Mouse (Mus musculus) kidney, embryonic 15.5 days (tissue): ENCODE measurements around the gene Lpar2. TPM values are rescaled to one million over a fixed set of nuclear protein-coding genes. Genes with fewer than 3 reads are reported as not detected.

ENCODE experiments used
- ATAC-seq: fragments of 200-750 bp; cut with Nextera tagmentation; replicated peaks from 2 replicates; pipeline ENCODE4 v1.8.0; 2017; ENCODE audit warnings: moderate TSS enrichment; ENCODE audit not compliant: low FRiP score
- H3K27ac ChIP-seq: fragments of 300-500 bp; sonication (generic); 2 replicates; pipeline ENCODE4 v1.5.1; 2015; ENCODE audit warnings: mild to moderate bottlenecking, inconsistent platforms
- H3K27me3 ChIP-seq: fragments of 300-500 bp; sonication (generic); 2 replicates; pipeline ENCODE4 v1.6.1; 2015; ENCODE audit warnings: inconsistent platforms
- H3K36me3 ChIP-seq: fragments of 300-500 bp; sonication (generic); 2 replicates; pipeline ENCODE4 v1.6.1; 2015; ENCODE audit warnings: inconsistent platforms
- H3K4me1 ChIP-seq: fragments of 300-500 bp; sonication (generic); 2 replicates; pipeline ENCODE4 v1.6.1; 2015; ENCODE audit warnings: inconsistent platforms
- H3K4me2 ChIP-seq: fragments of 300-500 bp; sonication (generic); 2 replicates; pipeline ENCODE4 v1.6.1; 2015; ENCODE audit warnings: moderate library complexity, mild to moderate bottlenecking, inconsistent platforms
- H3K4me3 ChIP-seq: fragments of 300-500 bp; sonication (generic); replicated peaks from 2 replicates; pipeline ENCODE4 v1.5.1; 2015; ENCODE audit warnings: mild to moderate bottlenecking, inconsistent platforms
- H3K9ac ChIP-seq: fragments of 300-500 bp; sonication (generic); 2 replicates; pipeline ENCODE4 v1.6.1; 2015; ENCODE audit warnings: mild to moderate bottlenecking, inconsistent platforms
- H3K9me3 ChIP-seq: fragments of 300-500 bp; sonication (generic); replicated peaks from 2 replicates; pipeline ENCODE4 v1.6.1; 2016; ENCODE audit warnings: inconsistent platforms
- whole genome bisulfite sequencing: fragments of 180-500 bp; shearing (Covaris S2); methylation state at CpG from one replicate; pipeline ENCODE4 v1.1.7; 2015; ENCODE audit warnings: mixed read lengths; 5-methylcytosine and 5-hydroxymethylcytosine counted together
- polyA plus RNA-seq: library from polyadenylated mRNA; unstranded; fragments of >200 nt; fragmentation: Nextera tagmentation; extraction: Ambion mirVana; gene quantifications from 2 replicates; pipeline ENCODE4 v1.2.1, GENCODE M21; 2015

Gene Lpar2
- polyA plus RNA-seq, 1 experiment from 2014 or later, result 0.62 TPM

DNA sequence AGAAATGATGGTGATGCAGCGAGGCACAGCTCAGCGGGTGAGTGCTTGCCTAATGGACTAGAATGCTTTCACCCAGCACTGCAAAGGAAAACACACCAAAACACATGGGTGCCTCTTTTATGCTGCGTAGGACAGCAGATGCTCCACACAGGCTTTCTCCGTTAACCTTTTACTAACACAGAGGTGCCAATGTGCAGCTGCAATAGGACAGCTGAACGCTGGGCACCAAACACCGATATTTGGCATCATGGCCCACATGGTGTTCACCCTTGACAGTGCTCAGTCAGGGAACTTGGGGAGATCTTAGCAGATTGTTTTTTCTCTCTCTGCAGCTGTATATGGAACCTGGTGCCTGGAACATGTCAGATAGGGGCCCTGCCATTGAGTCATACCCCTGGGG is 27.3 kb upstream of the Lpar2 start:
- WGBS, result 96% methylated on average over 6 of the region's 6 CpGs
- Histone ChIP-seq H3K36me3 (peaks cover 68% of the 10 kb centered on the region), H3K27me3 (no peaks in the 10 kb centered on the region), H3K9ac (no peak overlapping the region), H3K4me1 (peaks cover 24% of the 10 kb centered on the region), H3K27ac (no peak overlapping the region), H3K9me3 (no peaks in the 10 kb centered on the region), H3K4me3 (no peak overlapping the region), H3K4me2 (no peak overlapping the region)
- ATAC-seq, result no peak

DNA sequence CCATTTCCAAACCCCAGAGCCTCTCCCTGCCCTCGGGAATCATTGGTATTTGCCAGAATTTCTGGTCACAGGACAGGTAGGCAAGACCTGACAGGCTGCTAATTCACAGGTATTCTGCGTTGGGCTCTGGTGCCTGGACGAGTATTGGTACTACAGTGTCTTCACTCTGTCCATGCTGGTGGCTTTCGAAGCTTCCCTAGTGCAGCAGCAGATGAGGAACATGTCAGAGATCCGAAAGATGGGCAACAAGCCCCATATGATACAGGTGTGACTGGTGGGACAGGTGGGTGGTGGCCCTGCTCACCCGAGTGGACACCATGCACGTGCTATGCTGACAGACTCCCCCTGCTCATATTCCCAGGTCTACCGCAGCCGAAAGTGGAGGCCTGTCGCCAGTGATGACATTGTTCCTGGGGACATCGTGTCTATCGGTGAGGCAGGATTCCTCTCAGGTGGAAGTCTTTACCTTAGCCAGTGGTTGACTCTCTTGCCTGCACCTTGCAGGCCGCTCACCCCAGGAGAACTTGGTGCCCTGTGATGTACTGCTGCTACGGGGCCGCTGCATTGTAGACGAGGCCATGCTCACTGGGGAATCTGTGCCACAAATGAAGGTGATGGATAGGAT is 25.4 kb upstream of the Lpar2 start:
- Histone ChIP-seq H3K27me3 (no peaks in the 10 kb centered on the region), H3K9ac (no peak overlapping the region), H3K9me3 (no peaks in the 10 kb centered on the region), H3K4me1 (peaks cover 18% of the 10 kb centered on the region), H3K36me3 (peaks cover 87% of the 10 kb centered on the region), H3K27ac (no peak overlapping the region), H3K4me2 (no peak overlapping the region), H3K4me3 (no peak overlapping the region)
- WGBS, result 95% methylated on average over 16 of the region's 16 CpGs
- ATAC-seq, result no peak

DNA sequence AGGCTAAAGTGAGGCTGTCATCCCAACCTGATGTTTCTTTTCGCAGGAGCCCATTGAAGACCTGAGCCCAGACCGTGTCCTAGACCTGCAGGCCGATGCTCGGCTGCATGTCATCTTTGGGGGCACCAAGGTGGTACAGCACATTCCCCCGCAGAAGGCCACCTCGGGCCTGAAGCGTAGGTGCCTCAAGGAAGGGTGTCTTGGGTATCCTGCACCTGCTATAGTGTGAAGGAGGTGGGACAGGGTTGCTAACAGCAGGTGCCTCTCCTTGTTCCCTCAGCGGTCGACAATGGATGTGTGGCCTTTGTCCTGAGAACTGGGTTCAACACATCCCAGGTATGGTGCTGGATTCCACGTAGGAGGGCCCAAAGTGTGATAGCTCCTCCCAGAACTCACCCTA is 24.6 kb upstream of the Lpar2 start:
- no peak overlapping the region for H3K9ac ChIP-seq
- no peak for ATAC-seq
- peaks cover 10% of the 10 kb centered on the region for H3K4me1 ChIP-seq
- no peak overlapping the region for H3K4me3 ChIP-seq
- H3K9me3 ChIP-seq, result no peaks in the 10 kb centered on the region
- no peak overlapping the region for H3K4me2 ChIP-seq
- peaks cover 96% of the 10 kb centered on the region for H3K36me3 ChIP-seq
- 93% methylated on average over 10 of the region's 10 CpGs for WGBS
- H3K27me3 ChIP-seq, result no peaks in the 10 kb centered on the region
- no peak overlapping the region for H3K27ac ChIP-seq

DNA sequence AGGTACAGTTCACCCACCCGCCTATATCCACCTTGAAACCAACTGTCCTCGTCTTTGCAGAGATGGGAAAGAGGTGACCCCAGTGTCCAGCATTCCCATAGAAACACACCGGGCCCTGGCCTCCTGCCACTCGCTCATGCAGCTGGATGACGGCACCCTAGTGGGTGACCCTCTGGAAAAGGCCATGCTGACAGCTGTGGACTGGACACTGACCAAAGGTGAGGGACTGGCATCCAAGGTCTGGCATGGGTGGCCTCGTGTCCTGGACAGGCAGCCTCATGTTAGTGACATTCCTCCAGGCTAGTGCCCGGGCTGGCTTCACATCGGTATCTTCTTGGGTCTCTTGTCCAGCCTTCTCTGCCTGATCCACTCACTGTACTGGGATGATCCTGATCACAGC is 23.0 kb upstream of the Lpar2 start:
- ATAC-seq, result no peak
- Histone ChIP-seq H3K27me3 (no peaks in the 10 kb centered on the region), H3K9me3 (no peaks in the 10 kb centered on the region), H3K4me3 (no peak overlapping the region), H3K9ac (no peak overlapping the region), H3K36me3 (peaks cover 100% of the 10 kb centered on the region), H3K4me1 (no peaks in the 10 kb centered on the region), H3K4me2 (no peak overlapping the region), H3K27ac (no peak overlapping the region)
- WGBS, result 96% methylated on average over 8 of the region's 8 CpGs

DNA sequence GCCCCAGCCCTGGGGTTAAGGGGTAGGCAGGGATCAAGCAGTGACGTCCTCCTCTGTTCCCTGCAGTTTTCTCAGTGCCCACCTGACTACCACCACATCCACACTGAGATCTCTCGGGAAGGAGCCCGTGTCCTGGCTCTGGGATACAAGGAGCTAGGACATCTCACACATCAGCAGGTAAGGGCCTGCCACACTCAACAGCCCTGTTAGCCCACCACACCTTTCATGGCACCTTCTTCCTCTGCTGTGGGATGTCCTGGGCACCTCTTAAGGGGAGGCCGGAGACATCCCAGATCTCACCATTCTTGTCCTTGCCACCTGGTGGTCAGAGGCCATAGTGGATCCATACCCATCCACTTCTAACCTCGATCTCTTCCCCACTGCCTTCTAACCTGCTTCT is 22.3 kb upstream of the Lpar2 start:
- 92% methylated on average over 5 of the region's 5 CpGs for WGBS
- ATAC-seq, result no peak
- Histone ChIP-seq H3K36me3 (peaks cover 99% of the 10 kb centered on the region), H3K4me2 (no peak overlapping the region), H3K27ac (no peak overlapping the region), H3K9ac (no peak overlapping the region), H3K9me3 (no peaks in the 10 kb centered on the region), H3K4me1 (no peaks in the 10 kb centered on the region), H3K4me3 (no peak overlapping the region), H3K27me3 (no peaks in the 10 kb centered on the region)

DNA sequence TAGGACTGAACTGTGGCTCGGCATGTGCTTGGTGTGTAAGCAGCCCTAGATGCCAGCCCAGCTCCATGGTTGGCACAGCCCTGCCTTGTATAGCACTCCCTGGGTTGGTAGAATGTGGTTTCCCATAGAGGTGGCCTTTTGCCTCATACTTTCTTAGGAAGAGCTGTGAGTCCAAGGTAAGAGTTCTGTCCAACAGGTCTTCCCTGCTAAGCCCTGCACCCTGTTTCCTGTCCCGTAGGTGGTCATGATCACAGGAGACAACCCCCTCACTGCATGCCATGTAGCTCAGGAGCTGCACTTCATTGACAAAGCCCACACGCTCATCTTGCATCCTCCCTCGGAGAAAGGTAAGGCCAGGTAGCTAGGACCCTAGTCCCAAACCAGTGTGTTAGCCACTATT is 20.4 kb upstream of the Lpar2 start:
- no peak overlapping the region for H3K4me3 ChIP-seq
- no peak overlapping the region for H3K9ac ChIP-seq
- H3K27ac ChIP-seq, result no peak overlapping the region
- H3K4me1 ChIP-seq, result no peaks in the 10 kb centered on the region
- H3K27me3 ChIP-seq, result no peaks in the 10 kb centered on the region
- H3K4me2 ChIP-seq, result no peak overlapping the region
- peaks cover 99% of the 10 kb centered on the region for H3K36me3 ChIP-seq
- 94% methylated on average over 4 of the region's 4 CpGs for WGBS
- H3K9me3 ChIP-seq, result no peaks in the 10 kb centered on the region
- no peak for ATAC-seq

DNA sequence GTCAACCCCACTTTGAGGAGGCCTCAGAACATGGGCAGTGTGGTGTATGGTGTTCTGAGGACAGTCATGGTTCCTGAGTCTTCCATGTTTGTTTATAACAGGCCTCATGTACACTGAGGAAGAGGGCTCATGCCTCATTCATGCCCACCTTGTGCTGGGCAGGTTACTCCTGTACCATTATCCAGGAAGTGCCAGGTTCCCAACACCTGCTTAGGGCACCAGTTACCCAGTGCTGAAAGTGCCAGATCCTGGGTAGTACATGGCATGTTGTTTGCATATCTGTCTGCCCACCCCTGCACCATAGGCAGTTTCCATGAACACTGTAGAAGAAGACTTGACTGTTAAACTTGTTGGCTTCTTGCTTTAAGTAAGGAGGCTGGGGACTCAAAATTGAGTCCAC is 20.0 kb upstream of the Lpar2 start:
- Histone ChIP-seq H3K27ac (no peak overlapping the region), H3K36me3 (peaks cover 99% of the 10 kb centered on the region), H3K27me3 (no peaks in the 10 kb centered on the region), H3K4me2 (no peak overlapping the region), H3K9ac (no peak overlapping the region), H3K9me3 (no peaks in the 10 kb centered on the region), H3K4me3 (no peak overlapping the region), H3K4me1 (no peaks in the 10 kb centered on the region)
- ATAC-seq, result no peak

DNA sequence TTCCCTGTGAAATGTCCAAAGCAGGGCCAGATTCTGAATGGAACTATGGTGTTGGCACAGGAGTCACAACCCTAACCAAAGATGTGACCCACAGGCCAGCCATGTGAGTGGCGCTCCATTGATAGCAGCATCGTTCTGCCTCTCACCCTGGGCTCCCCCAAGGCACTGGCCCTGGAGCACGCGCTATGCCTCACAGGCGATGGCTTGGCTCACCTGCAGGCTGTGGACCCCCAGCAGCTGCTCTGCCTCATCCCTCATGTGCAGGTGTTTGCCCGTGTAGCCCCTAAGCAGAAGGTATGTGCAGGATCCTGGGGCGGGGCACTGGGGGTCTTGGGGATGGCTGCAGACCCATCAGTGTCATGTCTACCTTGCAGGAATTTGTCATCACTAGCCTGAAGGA is 18.9 kb upstream of the Lpar2 start:
- Histone ChIP-seq H3K27ac (no peak overlapping the region), H3K9me3 (no peaks in the 10 kb centered on the region), H3K27me3 (no peaks in the 10 kb centered on the region), H3K36me3 (peaks cover 99% of the 10 kb centered on the region), H3K9ac (no peak overlapping the region), H3K4me1 (peaks cover 3% of the 10 kb centered on the region; the same call in 1 of the 2 replicates), H3K4me2 (no peak overlapping the region), H3K4me3 (no peak overlapping the region)
- 93% methylated on average over 7 of the region's 7 CpGs for WGBS
- no peak for ATAC-seq

DNA sequence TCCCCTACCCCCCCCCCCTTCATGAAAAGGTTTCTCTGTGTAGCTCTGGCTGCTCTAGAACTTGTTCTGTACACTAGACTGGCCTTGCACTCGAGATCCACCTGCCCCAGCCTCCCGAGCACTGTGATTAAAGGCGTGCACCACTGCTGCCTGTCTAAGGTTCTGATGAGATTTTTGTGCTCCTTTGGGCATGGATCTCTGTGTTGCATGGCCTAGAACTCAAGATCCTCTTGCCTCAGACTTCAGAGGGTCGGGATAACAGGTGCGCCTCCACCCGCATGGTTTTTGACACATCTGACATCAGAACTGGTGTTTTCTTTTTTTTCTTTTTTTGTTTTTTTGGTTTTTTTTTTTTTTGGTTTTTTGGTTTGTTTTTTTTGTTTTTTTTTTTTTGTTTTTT is 17.7 kb upstream of the Lpar2 start:
- Histone ChIP-seq H3K4me1 (peaks cover 13% of the 10 kb centered on the region), H3K9me3 (no peaks in the 10 kb centered on the region), H3K27me3 (no peaks in the 10 kb centered on the region), H3K27ac (no peak overlapping the region), H3K9ac (no peak overlapping the region), H3K4me2 (no peak overlapping the region), H3K4me3 (no peak overlapping the region), H3K36me3 (peaks cover 87% of the 10 kb centered on the region)
- WGBS, result 88% methylated on average over 6 of the region's 6 CpGs
- ATAC-seq, result no peak

DNA sequence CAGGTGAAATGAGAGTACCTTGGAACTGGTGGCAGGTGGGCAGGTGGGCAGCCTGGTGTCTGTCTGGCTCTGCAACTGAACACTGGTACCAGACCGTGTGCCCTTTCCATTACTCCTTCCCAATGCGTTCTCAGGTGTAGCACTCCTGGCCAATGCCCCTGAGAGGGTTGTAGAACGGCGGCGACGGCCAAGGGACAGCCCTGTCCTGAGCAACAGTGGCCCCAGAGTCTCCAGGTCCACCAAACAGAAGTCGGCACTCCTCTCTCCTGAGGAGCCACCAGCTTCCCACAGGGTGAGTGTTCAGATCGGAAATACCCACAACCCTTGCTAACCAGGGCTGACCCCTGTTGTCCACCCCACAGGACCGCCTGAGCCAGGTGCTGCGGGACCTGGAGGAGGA is 17.1 kb upstream of the Lpar2 start:
- H3K9me3 ChIP-seq, result no peaks in the 10 kb centered on the region
- no peak overlapping the region for H3K9ac ChIP-seq
- H3K27ac ChIP-seq, result no peak overlapping the region
- no peak overlapping the region for H3K4me2 ChIP-seq
- peaks cover 13% of the 10 kb centered on the region for H3K4me1 ChIP-seq
- H3K27me3 ChIP-seq, result no peaks in the 10 kb centered on the region
- WGBS, result 96% methylated on average over 10 of the region's 10 CpGs
- H3K36me3 ChIP-seq, result peaks cover 85% of the 10 kb centered on the region
- no peak for ATAC-seq
- H3K4me3 ChIP-seq, result no peak overlapping the region

DNA sequence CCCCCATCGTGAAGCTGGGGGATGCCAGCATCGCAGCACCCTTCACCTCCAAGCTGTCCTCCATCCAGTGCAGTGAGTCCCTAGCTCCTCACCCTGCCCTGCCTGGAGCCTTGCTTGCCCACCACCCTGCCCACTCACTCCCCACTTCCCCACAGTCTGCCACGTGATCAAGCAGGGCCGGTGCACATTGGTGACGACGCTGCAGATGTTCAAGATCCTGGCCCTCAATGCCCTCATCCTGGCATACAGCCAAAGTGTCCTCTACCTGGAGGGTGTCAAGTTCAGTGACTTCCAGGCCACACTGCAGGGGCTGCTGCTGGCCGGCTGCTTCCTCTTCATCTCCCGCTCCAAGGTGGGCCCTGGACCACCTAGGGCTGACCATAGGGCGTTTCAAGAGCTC is 16.7 kb upstream of the Lpar2 start:
- Histone ChIP-seq H3K9ac (no peak overlapping the region), H3K4me3 (no peak overlapping the region), H3K4me1 (peaks cover 13% of the 10 kb centered on the region), H3K9me3 (no peaks in the 10 kb centered on the region), H3K27me3 (no peaks in the 10 kb centered on the region), H3K27ac (no peak overlapping the region), H3K4me2 (no peak overlapping the region), H3K36me3 (peaks cover 85% of the 10 kb centered on the region)
- 90% methylated on average over 9 of the region's 9 CpGs for WGBS
- no peak for ATAC-seq

DNA sequence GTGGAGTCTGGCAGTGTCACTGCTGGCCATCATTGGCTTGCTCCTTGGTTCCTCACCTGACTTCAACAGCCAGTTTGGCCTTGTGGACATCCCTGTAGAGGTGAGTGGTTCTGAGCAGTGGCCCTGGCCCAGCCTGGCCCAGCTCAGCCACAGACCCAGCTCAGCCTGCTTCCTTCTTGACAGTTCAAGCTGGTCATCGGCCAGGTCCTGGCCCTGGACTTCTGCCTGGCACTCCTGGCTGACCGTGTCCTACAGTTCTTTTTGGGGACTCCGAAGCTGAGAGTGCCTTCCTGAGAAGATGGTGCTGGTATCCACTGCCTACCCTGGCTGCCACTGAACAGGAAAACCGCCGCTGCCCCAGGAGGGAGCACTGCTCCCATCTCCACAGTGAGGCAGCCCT is 15.0 kb upstream of the Lpar2 start:
- 94% methylated on average over 5 of the region's 5 CpGs for WGBS
- Histone ChIP-seq H3K36me3 (peaks cover 73% of the 10 kb centered on the region), H3K9ac (no peak overlapping the region)

DNA sequence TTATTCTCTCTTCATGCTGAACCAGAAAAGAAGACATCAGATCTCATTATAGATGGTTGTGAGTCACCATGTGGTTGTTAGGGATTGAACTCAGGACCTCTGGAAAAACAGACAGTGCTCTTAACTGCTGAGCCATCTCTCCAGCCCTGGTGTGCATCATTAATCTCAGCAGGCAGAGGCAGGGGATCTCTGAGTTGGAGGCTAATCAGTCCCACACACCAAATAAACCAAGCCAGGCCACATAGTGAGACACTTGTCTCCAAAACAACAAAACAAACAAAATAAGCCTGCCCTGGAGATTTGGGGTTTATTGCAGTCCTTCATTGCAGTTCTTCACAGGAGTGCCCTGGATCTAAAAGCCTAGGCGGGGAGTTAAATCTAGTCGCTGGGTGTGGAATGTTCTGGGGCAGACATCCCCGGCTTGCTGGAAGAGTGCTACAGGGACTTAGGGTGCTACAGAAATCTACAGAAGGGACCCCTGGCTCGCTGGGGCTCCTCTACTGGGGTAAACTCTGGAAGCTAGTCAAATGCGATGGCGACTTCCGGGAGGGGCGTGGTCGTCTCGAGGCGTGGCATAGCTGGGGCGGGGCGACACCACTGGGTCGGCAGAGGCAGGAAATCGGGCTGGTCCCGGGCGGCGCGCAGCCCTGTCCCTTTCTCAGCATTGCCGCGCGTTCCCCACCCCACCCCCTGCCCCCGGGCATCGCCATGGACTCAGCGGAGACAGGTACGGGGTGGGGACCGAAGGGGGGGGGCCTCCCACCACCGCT is 13.9 kb upstream of the Lpar2 start, which contains the start of gene Gmip:
Gmip (plus strand) TSS at position 586 of the 770 bp plus-strand sequence.
- peak within 1 kb of the TSS; percentile 64 for H3K27ac ChIP-seq
- H3K4me2 ChIP-seq, result peak within 1 kb of the TSS; percentile 96
- peak; percentile 86 for ATAC-seq
- peak within 1 kb of the TSS; percentile 56 for H3K4me3 ChIP-seq
- no peaks in the 10 kb centered on the region for H3K27me3 ChIP-seq
- WGBS, result 6% methylated on average over 27 of the region's 28 CpGs
- no peaks in the 10 kb centered on the region for H3K9me3 ChIP-seq
- peak within 1 kb of the TSS; percentile 58 for H3K9ac ChIP-seq
- peaks cover 65% of the 10 kb centered on the region for H3K36me3 ChIP-seq
- H3K4me1 ChIP-seq, result peaks cover 13% of the 10 kb centered on the region

More for the DNA sequence above, 15.0 kb upstream of the Lpar2 start:
- Histone ChIP-seq H3K4me3 (no peak overlapping the region), H3K27ac (no peak overlapping the region), H3K4me1 (peaks cover 13% of the 10 kb centered on the region), H3K9me3 (no peaks in the 10 kb centered on the region), H3K4me2 (no peak overlapping the region), H3K27me3 (no peaks in the 10 kb centered on the region)
- no peak for ATAC-seq
